ENCODE assay signal across 14 mouse cellular contexts in the genomic region with DNA sequence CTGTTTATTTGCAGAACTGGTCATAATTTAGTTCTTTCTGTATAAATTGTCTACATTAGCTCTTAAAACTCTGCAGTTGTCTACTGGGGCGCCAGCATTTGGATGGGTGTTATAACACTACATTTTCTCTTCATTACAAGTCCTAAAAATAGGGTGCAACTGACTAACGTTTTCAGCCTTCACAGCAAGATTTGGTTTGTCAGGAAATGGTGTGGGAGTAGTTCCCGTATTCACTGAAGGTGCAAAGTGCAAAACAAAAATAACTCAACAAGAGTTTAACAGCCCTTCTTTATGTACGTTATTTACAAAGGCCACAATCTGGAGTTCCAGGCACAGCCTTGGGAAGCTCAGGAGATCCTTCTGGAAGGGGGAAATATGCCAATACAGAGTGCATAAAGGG.
A peak's percentile ranks its signal among the peaks of the same experiment; 100 is the strongest.
DNase-seq lines count a peak whose midpoint lies in the region.
"Had no signal": no experiment of that assay in that cellular context is flagged by ENCODE, and none has a peak within 500 bp of the region (broad histone marks: within the 10 kb centered on the region; RNA-seq: fewer than 3 reads in every experiment).

No protein-coding gene starts in this region.

- no peak overlapping the region for H3K27ac ChIP-seq in embryonic facial prominence, embryonic 10.5 days (replicated peaks)
- H3K27ac ChIP-seq: heart, embryonic 15.5 days; lung, embryonic 15.5 days; midbrain, embryonic 12.5 days had no signal

- no peaks in the 10 kb centered on the region for H3K36me3 ChIP-seq in embryonic facial prominence, embryonic 10.5 days (replicated peaks)
- H3K36me3 ChIP-seq: heart, embryonic 15.5 days; lung, embryonic 15.5 days; midbrain, embryonic 12.5 days had no signal

- H3K9me3 ChIP-seq in embryonic facial prominence, embryonic 10.5 days: no peaks in the 10 kb centered on the region
- H3K9me3 ChIP-seq: heart, embryonic 15.5 days; lung, embryonic 15.5 days; midbrain, embryonic 12.5 days had no signal

- no peaks in the 10 kb centered on the region for H3K27me3 ChIP-seq in embryonic facial prominence, embryonic 10.5 days (replicated peaks; ENCODE audit: low read depth, poor library complexity, severe bottlenecking)
- H3K27me3 ChIP-seq: heart, embryonic 15.5 days; lung, embryonic 15.5 days; midbrain, embryonic 12.5 days had no signal

- H3K4me1 ChIP-seq in embryonic facial prominence, embryonic 10.5 days: no peaks in the 10 kb centered on the region
- H3K4me1 ChIP-seq: heart, embryonic 15.5 days; lung, embryonic 15.5 days; midbrain, embryonic 12.5 days had no signal

- no peak overlapping the region for H3K4me3 ChIP-seq in embryonic facial prominence, embryonic 10.5 days
- H3K4me3 ChIP-seq: heart, embryonic 15.5 days; lung, embryonic 15.5 days; midbrain, embryonic 12.5 days had no signal

- peak; percentile 17 to 46 for DNase-seq in layer of hippocampus, adult 8-10 months (ENCODE audit: low spot score in 2 of 2)
- DNase-seq in layer of hippocampus, adult 9-10 months (ENCODE audit: low spot score): no peak
- DNase-seq in CD4-positive helper T cell, adult 2 months (ENCODE audit: low read depth, low spot score): peak; percentile 14
- peak; percentile 42 to 79 for DNase-seq in frontal cortex, postnatal 36 days (ENCODE audit: low spot score in 2 of 2)
- DNase-seq in naive thymus-derived CD4-positive, alpha-beta T cell, adult 2 months (ENCODE audit: low read depth): peak; percentile 39
- DNase-seq in embryonic facial prominence, embryonic 10.5 days (ENCODE audit: low spot score): no peak
- no peak for DNase-seq in thymus, postnatal 25 days
- DNase-seq: adrenal gland, adult 8-10 months; cerebellum, postnatal 25 days; kidney, postnatal 25 days; thymus, postnatal 36 days had no signal

- WGBS in embryonic facial prominence, embryonic 10.5 days: 85% methylated on average over 4 of the region's 4 CpGs

Comparison
In these comparisons a context has a peak if more than half of its experiments do, and no peak if none do; other contexts are left out.
1. DNase-seq: peak in layer of hippocampus, adult 8-10 months (2 of 2), CD4-positive helper T cell, adult 2 months (single experiment), frontal cortex, postnatal 36 days (2 of 2) and naive thymus-derived CD4-positive, alpha-beta T cell, adult 2 months (single experiment); none in layer of hippocampus, adult 9-10 months (single experiment), embryonic facial prominence, embryonic 10.5 days (single experiment) and thymus, postnatal 25 days (single experiment).